In genomic region chr12:73269531-73269930, GRCm38 (mm10) we compare ENCODE assay signal across 24 mouse cellular contexts.
"Had no signal": no experiment of that assay in that cellular context is flagged by ENCODE, and none has a peak within 500 bp of the region (broad histone marks: within the 10 kb centered on the region; RNA-seq: fewer than 3 reads in every experiment).

No protein-coding gene starts in this region.

- H3K9me3 ChIP-seq: heart, embryonic 13.5 days; heart, embryonic 15.5 days; hindbrain, embryonic 13.5 days; hindbrain, embryonic 15.5 days; kidney, embryonic 15.5 days; liver, embryonic 13.5 days; liver, embryonic 15.5 days had no signal

- DNase-seq: gastrocnemius, postnatal 14 days; heart, adult 2 months; heart, postnatal 14 days; heart, postnatal 36 days; kidney, adult 11 months; kidney, adult 2 months; kidney, adult 9 months; kidney, postnatal 36 days; layer of hippocampus, adult 9-11 months; layer of hippocampus, postnatal 36 days; left cerebral cortex, postnatal 4 days; liver; liver, embryonic 13.5 days had no signal

- H3K27ac ChIP-seq: heart, adult 2 months; heart, embryonic 13.5 days; heart, embryonic 15.5 days; hindbrain, embryonic 13.5 days; hindbrain, embryonic 15.5 days; hindbrain, postnatal 0 days; kidney, postnatal 0 days; liver, embryonic 13.5 days; liver, embryonic 15.5 days had no signal

- H3K36me3 ChIP-seq: liver, embryonic 15.5 days had no signal

- ATAC-seq: hindbrain, postnatal 0 days; intestine, embryonic 16.5 days had no signal

- H3K4me2 ChIP-seq: heart, embryonic 11.5 days; heart, embryonic 13.5 days; heart, embryonic 15.5 days; hindbrain, embryonic 13.5 days; hindbrain, embryonic 15.5 days; kidney, embryonic 15.5 days; liver, embryonic 11.5 days; liver, embryonic 13.5 days; liver, embryonic 15.5 days had no signal

- H3K27me3 ChIP-seq: heart, embryonic 13.5 days; heart, embryonic 15.5 days; hindbrain, embryonic 13.5 days; hindbrain, embryonic 15.5 days; kidney, embryonic 15.5 days; liver, embryonic 13.5 days; liver, embryonic 15.5 days had no signal

- H3K4me1 ChIP-seq: heart, embryonic 13.5 days; heart, embryonic 15.5 days; hindbrain, embryonic 13.5 days; hindbrain, embryonic 15.5 days; liver, embryonic 13.5 days; liver, embryonic 15.5 days had no signal

- H3K4me3 ChIP-seq: heart, adult 2 months; heart, embryonic 13.5 days; heart, embryonic 15.5 days; hindbrain, embryonic 13.5 days; hindbrain, embryonic 15.5 days; kidney, embryonic 15.5 days; liver, embryonic 13.5 days; liver, embryonic 15.5 days had no signal

- H3K9ac ChIP-seq: heart, embryonic 13.5 days; heart, embryonic 15.5 days; hindbrain, embryonic 13.5 days; hindbrain, embryonic 15.5 days; kidney, embryonic 15.5 days; liver, embryonic 13.5 days; liver, embryonic 15.5 days had no signal
